Mouse (Mus musculus) limb, embryonic 13.5 days (tissue): ENCODE results near the gene Gm32742. TPM values are rescaled to one million over a fixed set of nuclear protein-coding genes. Genes with fewer than 3 reads are reported as not detected.

ENCODE experiments used
- ATAC-seq: fragments of 200-750 bp; cut with Nextera tagmentation; 2 replicates; pipeline ENCODE4 v1.8.0; 2017; ENCODE audit warnings: low read depth, moderate number of reproducible peaks, moderate TSS enrichment; ENCODE audit not compliant: low FRiP score
- H3K27ac ChIP-seq: fragments of 300-500 bp; sonication (generic); 2 replicates; pipeline ENCODE4 v1.5.1; 2015; ENCODE audit warnings: inconsistent platforms, mild to moderate bottlenecking, moderate library complexity
- H3K27me3 ChIP-seq: fragments of 300-500 bp; sonication (generic); 2 replicates; pipeline ENCODE4 v1.6.1; 2015; ENCODE audit warnings: mild to moderate bottlenecking, inconsistent platforms
- H3K36me3 ChIP-seq: fragments of 300-500 bp; sonication (generic); 2 replicates; pipeline ENCODE4 v1.6.1; 2015; ENCODE audit warnings: inconsistent platforms, mild to moderate bottlenecking, moderate library complexity
- H3K4me1 ChIP-seq: fragments of 300-500 bp; sonication (generic); 2 replicates; pipeline ENCODE4 v1.6.1; 2015; ENCODE audit warnings: inconsistent platforms
- H3K4me2 ChIP-seq: fragments of 300-500 bp; sonication (generic); replicated peaks from 2 replicates; pipeline ENCODE4 v1.6.1; 2015; ENCODE audit warnings: inconsistent platforms, mild to moderate bottlenecking, moderate library complexity
- H3K4me3 ChIP-seq: fragments of 300-500 bp; sonication (generic); 2 replicates; pipeline ENCODE4 v1.5.1; 2015; ENCODE audit warnings: moderate library complexity, mild to moderate bottlenecking, inconsistent platforms
- H3K9ac ChIP-seq: fragments of 300-500 bp; sonication (generic); 2 replicates; pipeline ENCODE4 v1.6.1; 2015; ENCODE audit warnings: mild to moderate bottlenecking, inconsistent platforms
- H3K9me3 ChIP-seq: fragments of 300-500 bp; sonication (generic); 2 replicates; pipeline ENCODE4 v1.6.1; 2016; ENCODE audit warnings: inconsistent platforms
- WGBS: fragments of 180-500 bp; shearing (Covaris S2); methylation state at CpG from one replicate; pipeline ENCODE4 v1.1.7; 2015; 5-methylcytosine and 5-hydroxymethylcytosine counted together
- polyA plus RNA-seq: library from polyadenylated mRNA; unstranded; fragments of >200 nt; fragmentation: Nextera tagmentation; extraction: Ambion mirVana; gene quantifications from 2 replicates; pipeline ENCODE4 v1.2.1, GENCODE M21; 2015

Gene Gm32742
- polyA plus RNA-seq, 1 experiment from 2014 or later: not detected

GRCm38 (mm10) chr9:51178297-51178696 lies 13.0 kb upstream of the Gm32742 start:
- H3K4me2 ChIP-seq: no peak overlapping the region
- no peak for ATAC-seq

GRCm38 (mm10) chr9:51175722-51176121 lies 10.4 kb upstream of the Gm32742 start:
- 100% methylated on average over 1 of the region's 1 CpGs for WGBS
- ATAC-seq: no peak
- Histone ChIP-seq H3K9me3 (no peaks in the 10 kb centered on the region), H3K27me3 (no peaks in the 10 kb centered on the region), H3K9ac (no peak overlapping the region), H3K36me3 (no peaks in the 10 kb centered on the region), H3K27ac (no peak overlapping the region), H3K4me1 (no peaks in the 10 kb centered on the region), H3K4me3 (no peak overlapping the region), H3K4me2 (no peak overlapping the region)

More at GRCm38 (mm10) chr9:51178297-51178696, 13.0 kb upstream of the Gm32742 start:
- Histone ChIP-seq H3K4me1 (no peaks in the 10 kb centered on the region), H3K4me3 (no peak overlapping the region), H3K9ac (no peak overlapping the region), H3K27me3 (no peaks in the 10 kb centered on the region), H3K9me3 (no peaks in the 10 kb centered on the region), H3K27ac (no peak overlapping the region), H3K36me3 (no peaks in the 10 kb centered on the region)
- 90% methylated on average over 1 of the region's 1 CpGs for whole genome bisulfite sequencing

- Histone ChIP-seq H3K9ac (no peak overlapping the region), H3K4me2 (no peak overlapping the region), H3K27ac (no peak overlapping the region), H3K9me3 (no peaks in the 10 kb centered on the region), H3K4me1 (no peaks in the 10 kb centered on the region), H3K36me3 (no peaks in the 10 kb centered on the region), H3K4me3 (no peak overlapping the region), H3K27me3 (no peaks in the 10 kb centered on the region)
- ATAC-seq: no peak
- WGBS: 59% methylated on average over 8 of the region's 8 CpGs
Measured at GRCm38 (mm10) chr9:51174890-51175464, 9.7 kb upstream of the Gm32742 start.

- Histone ChIP-seq H3K36me3 (no peaks in the 10 kb centered on the region), H3K4me2 (no peak overlapping the region), H3K9me3 (no peaks in the 10 kb centered on the region), H3K4me1 (peaks cover 7% of the 10 kb centered on the region; the same call in 1 of the 2 replicates), H3K4me3 (no peak overlapping the region), H3K9ac (no peak overlapping the region), H3K27ac (no peak overlapping the region), H3K27me3 (no peaks in the 10 kb centered on the region)
- WGBS: 69% methylated on average over 6 of the region's 6 CpGs
- ATAC-seq: no peak
Measured at GRCm38 (mm10) chr9:51170298-51170697, 5.0 kb upstream of the Gm32742 start.

- Histone ChIP-seq H3K4me1 (peaks cover 7% of the 10 kb centered on the region; the same call in 1 of the 2 replicates), H3K36me3 (no peaks in the 10 kb centered on the region), H3K4me2 (no peak overlapping the region), H3K27me3 (no peaks in the 10 kb centered on the region), H3K9ac (no peak overlapping the region), H3K27ac (no peak overlapping the region), H3K4me3 (no peak overlapping the region), H3K9me3 (no peaks in the 10 kb centered on the region)
- no peak for ATAC-seq
- WGBS: 84% methylated on average over 7 of the region's 7 CpGs
Measured at GRCm38 (mm10) chr9:51169133-51169532, 3.8 kb upstream of the Gm32742 start.

GRCm38 (mm10) chr9:51168698-51169097 lies 3.4 kb upstream of the Gm32742 start:
- Histone ChIP-seq H3K9ac (no peak overlapping the region), H3K27ac (no peak overlapping the region), H3K9me3 (no peaks in the 10 kb centered on the region), H3K36me3 (no peaks in the 10 kb centered on the region), H3K27me3 (no peaks in the 10 kb centered on the region), H3K4me3 (no peak overlapping the region), H3K4me1 (peaks cover 7% of the 10 kb centered on the region; the same call in 1 of the 2 replicates), H3K4me2 (no peak overlapping the region)
- ATAC-seq: no peak
- WGBS: 65% methylated on average over 5 of the region's 5 CpGs

GRCm38 (mm10) chr9:51167954-51168353 lies 2.6 kb upstream of the Gm32742 start:
- Histone ChIP-seq H3K4me3 (no peak overlapping the region), H3K27me3 (no peaks in the 10 kb centered on the region), H3K36me3 (no peaks in the 10 kb centered on the region), H3K4me1 (peaks cover 7% of the 10 kb centered on the region; the same call in 1 of the 2 replicates), H3K27ac (no peak overlapping the region), H3K9ac (no peak overlapping the region), H3K9me3 (no peaks in the 10 kb centered on the region), H3K4me2 (no peak overlapping the region)
- no peak for ATAC-seq
- 69% methylated on average over 11 of the region's 11 CpGs for WGBS

- no peak for ATAC-seq
- Histone ChIP-seq H3K4me1 (peaks cover 7% of the 10 kb centered on the region; the same call in 1 of the 2 replicates), H3K4me2 (no peak overlapping the region), H3K27ac (no peak overlapping the region), H3K9me3 (no peaks in the 10 kb centered on the region), H3K9ac (no peak overlapping the region), H3K36me3 (no peaks in the 10 kb centered on the region), H3K27me3 (peaks cover 19% of the 10 kb centered on the region), H3K4me3 (no peak overlapping the region)
- WGBS: 80% methylated on average over 5 of the region's 5 CpGs
Measured at GRCm38 (mm10) chr9:51163989-51164388, 1.3 kb downstream of the Gm32742 start.

- Histone ChIP-seq H3K4me3 (no peak overlapping the region), H3K9me3 (no peaks in the 10 kb centered on the region), H3K27ac (no peak overlapping the region), H3K27me3 (peaks cover 31% of the 10 kb centered on the region), H3K9ac (no peak overlapping the region), H3K4me2 (no peak overlapping the region), H3K4me1 (no peaks in the 10 kb centered on the region; the same call in 1 of the 2 replicates), H3K36me3 (no peaks in the 10 kb centered on the region)
- peak; percentile 73 for ATAC-seq
- WGBS: 26% methylated on average over 4 of the region's 4 CpGs
Measured at GRCm38 (mm10) chr9:51161771-51162388, 3.4 kb downstream of the Gm32742 start.

GRCm38 (mm10) chr9:51152079-51152752 lies 13.1 kb downstream of the Gm32742 start:
- Histone ChIP-seq H3K9me3 (no peaks in the 10 kb centered on the region), H3K27me3 (peaks cover 17% of the 10 kb centered on the region; the same call in 1 of the 2 replicates), H3K36me3 (no peaks in the 10 kb centered on the region), H3K27ac (no peak overlapping the region), H3K4me3 (no peak overlapping the region), H3K9ac (no peak overlapping the region), H3K4me1 (peaks cover 16% of the 10 kb centered on the region), H3K4me2 (peak overlapping the region; percentile 48)
- peak; percentile 62; the same call in 1 of the 2 replicates for ATAC-seq
- WGBS: 15% methylated on average over 13 of the region's 13 CpGs

- WGBS: 74% methylated on average over 5 of the region's 5 CpGs
Measured at GRCm38 (mm10) chr9:51147294-51147693, 18.0 kb downstream of the Gm32742 start.

GRCm38 (mm10) chr9:51146496-51146895 lies 18.8 kb downstream of the Gm32742 start:
- 32% methylated on average over 4 of the region's 4 CpGs for WGBS
- ATAC-seq: peak; percentile 62

More at GRCm38 (mm10) chr9:51147294-51147693, 18.0 kb downstream of the Gm32742 start:
- no peak overlapping the region for H3K4me3 ChIP-seq
- H3K9ac ChIP-seq: no peak overlapping the region
- peaks cover 10% of the 10 kb centered on the region; the same call in 1 of the 2 replicates for H3K27me3 ChIP-seq
- ATAC-seq: no peak
- H3K36me3 ChIP-seq: no peaks in the 10 kb centered on the region
- H3K4me2 ChIP-seq: no peak overlapping the region
- H3K4me1 ChIP-seq: peaks cover 29% of the 10 kb centered on the region
- no peaks in the 10 kb centered on the region for H3K9me3 ChIP-seq
- no peak overlapping the region for H3K27ac ChIP-seq

More at GRCm38 (mm10) chr9:51146496-51146895, 18.8 kb downstream of the Gm32742 start:
- Histone ChIP-seq H3K27ac (peak overlapping the region; percentile 33; the same call in 1 of the 2 replicates), H3K27me3 (peaks cover 6% of the 10 kb centered on the region; the same call in 1 of the 2 replicates), H3K4me1 (peaks cover 23% of the 10 kb centered on the region), H3K9me3 (no peaks in the 10 kb centered on the region), H3K9ac (no peak overlapping the region), H3K4me3 (no peak overlapping the region), H3K4me2 (no peak overlapping the region), H3K36me3 (no peaks in the 10 kb centered on the region)
